Mouse (Mus musculus) midbrain, embryonic 12.5 days (tissue): Measurements from ENCODE around the gene Gm49396. TPM values are rescaled to one million over a fixed set of nuclear protein-coding genes. Genes with fewer than 3 reads are reported as not detected.

ENCODE experiments used
- ATAC-seq: fragments of 200-750 bp; cut with Nextera tagmentation; 2 replicates; pipeline ENCODE4 v1.8.0; 2017; ENCODE audit warnings: low read depth, moderate TSS enrichment, moderate library complexity; ENCODE audit not compliant: low FRiP score
- H3K27ac ChIP-seq: fragments of 300-500 bp; sonication (generic); replicated peaks from 2 replicates; pipeline ENCODE4 v1.5.1; 2016; ENCODE audit warnings: mild to moderate bottlenecking
- H3K27me3 ChIP-seq: fragments of 300-500 bp; sonication (generic); 2 replicates; pipeline ENCODE4 v1.6.1; 2016; ENCODE audit warnings: mild to moderate bottlenecking
- H3K36me3 ChIP-seq: fragments of 300-500 bp; sonication (generic); 2 replicates; pipeline ENCODE4 v1.6.1; 2016
- H3K4me1 ChIP-seq: fragments of 300-500 bp; sonication (generic); 2 replicates; pipeline ENCODE4 v1.6.1; 2016
- H3K4me2 ChIP-seq: fragments of 300-500 bp; sonication (generic); replicated peaks from 2 replicates; pipeline ENCODE4 v1.6.1; 2016; ENCODE audit warnings: mild to moderate bottlenecking, moderate library complexity
- H3K4me3 ChIP-seq: fragments of 300-500 bp; sonication (generic); 2 replicates; pipeline ENCODE4 v1.5.1; 2016; ENCODE audit warnings: mild to moderate bottlenecking
- H3K9ac ChIP-seq: fragments of 300-500 bp; sonication (generic); replicated peaks from 2 replicates; pipeline ENCODE4 v1.6.1; 2016; ENCODE audit warnings: mild to moderate bottlenecking, moderate library complexity
- H3K9me3 ChIP-seq: fragments of 300-500 bp; sonication (generic); 2 replicates; pipeline ENCODE4 v1.6.1; 2016; ENCODE audit warnings: mild to moderate bottlenecking
- WGBS: fragments of 180-500 bp; shearing (Covaris S2); methylation state at CpG from one replicate; pipeline ENCODE4 v1.1.7; 2016; 5-methylcytosine and 5-hydroxymethylcytosine counted together
- polyA plus RNA-seq: library from polyadenylated mRNA; unstranded; fragments of >200 nt; fragmentation: Nextera tagmentation; extraction: Ambion mirVana; gene quantifications from 2 replicates; pipeline ENCODE4 v1.2.1, GENCODE M21; 2016

Gene Gm49396
- polyA plus RNA-seq, 1 experiment from 2014 or later, result 21.8 TPM

- H3K9me3 ChIP-seq, result no peaks in the 10 kb centered on the region
- H3K9ac ChIP-seq, result peak overlapping the region; percentile 91
- no peak for ATAC-seq
- peak overlapping the region; percentile 82 for H3K4me3 ChIP-seq
- WGBS, result 11% methylated on average over 8 of the region's 8 CpGs
- peaks cover 35% of the 10 kb centered on the region for H3K4me1 ChIP-seq
- peaks cover 51% of the 10 kb centered on the region for H3K36me3 ChIP-seq
- 0 out of 2 replicates have a peak overlapping the region, but pooled peaks have one; percentile 35 for H3K27ac ChIP-seq
- peak overlapping the region; percentile 79 for H3K4me2 ChIP-seq
- no peaks in the 10 kb centered on the region for H3K27me3 ChIP-seq
These were observed 30.2 kb upstream of the Gm49396 start for GRCm38 (mm10) chr7:30532931-30533330.

GRCm38 (mm10) chr7:30533941-30534632 is 29.1 kb upstream of the Gm49396 start:
- Histone ChIP-seq H3K4me3 (peak overlapping the region; percentile 82), H3K36me3 (peaks cover 48% of the 10 kb centered on the region), H3K27ac (peak overlapping the region; percentile 88), H3K9me3 (no peaks in the 10 kb centered on the region), H3K9ac (peak overlapping the region; percentile 91), H3K4me1 (peaks cover 35% of the 10 kb centered on the region), H3K27me3 (no peaks in the 10 kb centered on the region), H3K4me2 (peak overlapping the region; percentile 79)
- ATAC-seq, result peak; percentile 29
- WGBS, result 5% methylated on average over 26 of the region's 26 CpGs

DNA sequence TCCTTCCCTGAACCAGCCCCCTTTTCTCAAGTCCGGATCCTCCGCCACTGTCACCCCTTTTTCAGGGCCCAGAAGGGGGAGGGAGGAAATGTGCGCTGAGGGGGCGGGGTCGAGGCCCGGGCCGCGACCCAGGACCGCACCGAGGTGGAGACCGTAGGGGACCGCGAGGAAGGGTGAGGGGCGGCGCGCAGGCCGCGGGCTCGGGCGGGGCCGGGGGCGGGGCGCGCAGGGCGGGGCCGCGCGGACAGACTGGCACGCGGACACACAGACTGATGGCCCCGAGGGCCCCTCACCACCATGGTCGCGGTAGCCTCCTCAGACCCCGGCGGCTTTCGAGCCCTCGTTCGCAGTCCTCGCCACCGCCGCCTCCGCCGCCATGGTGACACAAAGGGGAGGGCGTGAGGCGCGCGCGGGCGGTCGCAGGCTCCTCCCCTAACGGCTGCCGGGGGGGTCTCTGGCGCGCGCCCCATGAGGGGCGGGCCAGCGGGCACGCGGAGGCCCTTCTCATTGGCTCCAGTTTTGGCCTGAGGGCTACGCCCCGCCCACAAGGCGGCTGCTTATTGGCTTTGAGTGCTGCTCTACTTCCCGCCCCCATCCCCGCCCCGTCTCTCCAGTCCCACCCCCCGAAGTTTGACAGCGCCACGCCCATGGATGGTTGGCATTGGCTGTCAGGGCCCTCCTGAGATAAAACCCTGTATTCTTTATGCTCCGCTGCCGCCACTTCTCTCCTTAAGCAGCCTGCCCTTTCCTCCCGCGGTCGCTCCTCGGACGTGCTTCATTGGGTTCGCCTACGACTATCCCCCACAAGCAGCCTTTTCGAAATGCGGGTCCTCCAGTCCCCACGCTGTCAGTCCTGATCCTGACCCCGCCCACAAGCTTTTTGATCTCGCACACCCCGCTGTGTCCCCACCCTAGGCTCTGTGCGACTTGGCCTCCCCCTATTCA is 28.2 kb upstream of the Gm49396 start, which contains the start of gene Arhgap33:
Arhgap33 (minus strand) TSS at position 428 of the 945 bp plus-strand sequence.
- under 1% methylated on average over 76 of the region's 84 CpGs for WGBS
- peaks cover 47% of the 10 kb centered on the region for H3K36me3 ChIP-seq
- no peaks in the 10 kb centered on the region for H3K9me3 ChIP-seq

GRCm38 (mm10) chr7:30540572-30540971 is 22.6 kb upstream of the Gm49396 start:
- ATAC-seq, result no peak
- Histone ChIP-seq H3K27ac (no peak overlapping the region), H3K4me3 (no peak overlapping the region), H3K36me3 (peaks cover 50% of the 10 kb centered on the region), H3K4me1 (peaks cover 5% of the 10 kb centered on the region), H3K27me3 (no peaks in the 10 kb centered on the region), H3K4me2 (no peak overlapping the region), H3K9me3 (no peaks in the 10 kb centered on the region), H3K9ac (no peak overlapping the region)
- 89% methylated on average over 7 of the region's 7 CpGs for WGBS

More for the DNA sequence above, 28.2 kb upstream of the Gm49396 start, which contains the start of gene Arhgap33:
- peak; percentile 91 for ATAC-seq
- Histone ChIP-seq H3K27ac (peak within 1 kb of the TSS; percentile 88), H3K4me3 (peak within 1 kb of the TSS; percentile 82), H3K4me1 (peaks cover 35% of the 10 kb centered on the region), H3K9ac (peak within 1 kb of the TSS; percentile 91), H3K4me2 (peak within 1 kb of the TSS; percentile 79), H3K27me3 (no peaks in the 10 kb centered on the region)

- Histone ChIP-seq H3K27ac (no peak overlapping the region), H3K4me2 (no peak overlapping the region), H3K27me3 (no peaks in the 10 kb centered on the region), H3K9ac (no peak overlapping the region; the same call in 1 of the 2 replicates), H3K4me3 (no peak overlapping the region), H3K4me1 (no peaks in the 10 kb centered on the region), H3K36me3 (peaks cover 63% of the 10 kb centered on the region), H3K9me3 (no peaks in the 10 kb centered on the region)
- 96% methylated on average over 2 of the region's 2 CpGs for WGBS
- no peak for ATAC-seq
These were observed 18.8 kb upstream of the Gm49396 start for GRCm38 (mm10) chr7:30544327-30544726.

- Histone ChIP-seq H3K9me3 (no peaks in the 10 kb centered on the region), H3K4me2 (no peak overlapping the region), H3K27ac (no peak overlapping the region), H3K4me1 (peaks cover 16% of the 10 kb centered on the region), H3K9ac (no peak overlapping the region), H3K4me3 (no peak overlapping the region), H3K27me3 (peaks cover 10% of the 10 kb centered on the region; the same call in 1 of the 2 replicates), H3K36me3 (peaks cover 33% of the 10 kb centered on the region; the same call in 1 of the 2 replicates)
- ATAC-seq, result no peak
- 93% methylated on average over 2 of the region's 2 CpGs for WGBS
These were observed 13.3 kb upstream of the Gm49396 start for GRCm38 (mm10) chr7:30549880-30550279.

DNA sequence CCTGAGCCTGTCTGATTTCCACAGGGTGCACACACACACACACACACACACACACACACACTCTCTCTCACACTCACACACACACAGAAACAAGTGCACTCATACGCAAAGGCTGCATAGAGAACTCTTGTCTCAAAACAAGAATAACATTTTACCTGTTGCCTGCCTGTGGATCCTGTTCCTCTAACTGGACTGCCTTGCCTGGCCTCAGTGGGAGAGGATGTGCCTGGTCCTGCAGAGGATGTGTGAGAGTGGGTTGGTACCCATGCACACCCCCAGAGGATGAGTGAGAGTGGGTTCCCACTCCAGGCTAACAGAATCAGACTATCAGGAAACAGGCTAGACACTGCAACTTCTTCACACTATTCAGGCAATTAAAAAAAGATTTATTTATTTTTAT is 12.5 kb upstream of the Gm49396 start:
- Histone ChIP-seq H3K27me3 (peaks cover 10% of the 10 kb centered on the region; the same call in 1 of the 2 replicates), H3K4me1 (peaks cover 16% of the 10 kb centered on the region), H3K36me3 (peaks cover 40% of the 10 kb centered on the region), H3K4me3 (no peak overlapping the region), H3K9me3 (no peaks in the 10 kb centered on the region), H3K27ac (no peak overlapping the region), H3K9ac (no peak overlapping the region), H3K4me2 (no peak overlapping the region)
- WGBS, result 100% methylated on average over 1 of the region's 1 CpGs
- ATAC-seq, result no peak

- Histone ChIP-seq H3K9me3 (no peaks in the 10 kb centered on the region), H3K4me3 (peak overlapping the region; percentile 70), H3K4me1 (peaks cover 16% of the 10 kb centered on the region), H3K4me2 (peak overlapping the region; percentile 89), H3K36me3 (peaks cover 41% of the 10 kb centered on the region), H3K27me3 (peaks cover 10% of the 10 kb centered on the region; the same call in 1 of the 2 replicates), H3K9ac (peak overlapping the region; percentile 61), H3K27ac (peak overlapping the region; percentile 91)
- 2% methylated on average over 10 of the region's 10 CpGs for WGBS
- peak; percentile 64 for ATAC-seq
These were observed 11.6 kb upstream of the Gm49396 start for GRCm38 (mm10) chr7:30551445-30552101.

- H3K27me3 ChIP-seq, result peaks cover 10% of the 10 kb centered on the region; the same call in 1 of the 2 replicates
- peak within 1 kb of the TSS; percentile 70 for H3K4me3 ChIP-seq
- H3K9ac ChIP-seq, result peak within 1 kb of the TSS; percentile 61
- H3K4me1 ChIP-seq, result peaks cover 16% of the 10 kb centered on the region
- WGBS, result 2% methylated on average over 44 of the region's 44 CpGs
- ATAC-seq, result peak; percentile 96
- H3K27ac ChIP-seq, result peak within 1 kb of the TSS; percentile 91
- H3K9me3 ChIP-seq, result no peaks in the 10 kb centered on the region
- peaks cover 49% of the 10 kb centered on the region for H3K36me3 ChIP-seq
- H3K4me2 ChIP-seq, result peak within 1 kb of the TSS; percentile 89
These were observed 10.8 kb upstream of the Gm49396 start, which contains the start of the genes Hspb6 and Proser3 for GRCm38 (mm10) chr7:30552102-30553020. Hspb6 (plus strand) TSS chr7:30552178. Proser3 (minus strand) TSS chr7:30552299.

GRCm38 (mm10) chr7:30553021-30553589 is 10.0 kb upstream of the Gm49396 start:
- Histone ChIP-seq H3K4me3 (peak overlapping the region; percentile 70), H3K27ac (peak overlapping the region; percentile 66; the same call in 1 of the 2 replicates)

More at GRCm38 (mm10) chr7:30553021-30553589, 10.0 kb upstream of the Gm49396 start:
- 9% methylated on average over 23 of the region's 23 CpGs for WGBS
- Histone ChIP-seq H3K27me3 (peaks cover 10% of the 10 kb centered on the region; the same call in 1 of the 2 replicates), H3K4me1 (peaks cover 19% of the 10 kb centered on the region), H3K9me3 (no peaks in the 10 kb centered on the region), H3K9ac (peak overlapping the region; percentile 51), H3K4me2 (peak overlapping the region; percentile 89), H3K36me3 (peaks cover 45% of the 10 kb centered on the region)
- no peak for ATAC-seq
